Mouse (Mus musculus): ENCODE data around the gene Cdh18.
"Not testable (repeated sequence)": the region's sequence is repeated elsewhere in the genome, so short reads cannot be mapped to it uniquely, and the experiment has no call there.

Gene Cdh18

DNA sequence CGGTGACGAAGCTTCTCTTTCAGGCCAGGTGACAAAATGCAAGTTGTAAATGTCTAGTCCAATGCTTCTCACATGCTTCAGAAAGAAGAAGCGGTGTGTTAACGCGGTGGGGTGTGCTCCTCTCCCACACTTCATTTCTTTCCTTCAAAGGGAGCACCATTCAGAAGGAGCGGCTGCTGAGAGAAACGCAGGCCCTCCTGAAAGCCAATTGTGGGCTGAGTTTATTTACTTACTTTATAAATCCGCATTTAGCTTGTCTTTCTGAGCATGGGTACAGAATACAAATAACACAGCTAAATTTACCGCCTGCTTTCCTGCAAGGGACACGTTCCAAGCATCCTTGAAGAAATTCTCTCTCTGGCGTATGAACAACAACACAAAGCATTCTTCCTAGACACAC lies 420.6 kb downstream of the Cdh18 start:
- no peak for DNase-seq (ENCODE audit: low spot score)

GRCm38 (mm10) chr15:22980136-22980535 lies 431.3 kb downstream of the Cdh18 start:
- DNase-seq (ENCODE audit: low spot score): no peak

DNA sequence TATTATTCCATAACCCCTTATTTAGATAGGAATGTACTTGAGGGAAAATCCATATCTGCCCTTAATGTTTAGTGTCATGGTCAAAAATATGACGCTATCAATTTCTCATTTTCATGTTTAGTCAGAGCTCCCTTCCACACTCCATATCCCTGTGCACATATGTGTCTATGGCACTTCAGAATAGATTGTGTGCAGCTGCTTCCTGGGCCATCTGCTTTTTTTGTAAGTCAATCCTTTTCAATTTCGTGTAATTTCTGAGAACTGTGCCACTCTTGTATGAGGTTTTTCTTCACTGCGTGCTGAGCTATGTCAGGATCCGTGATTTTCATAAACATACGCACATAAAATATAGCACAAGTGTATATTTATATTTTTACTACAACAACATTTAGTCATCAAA lies 435.8 kb downstream of the Cdh18 start:
- DNase-seq (ENCODE audit: low spot score): no peak

GRCm38 (mm10) chr15:23016680-23017079 lies 467.9 kb downstream of the Cdh18 start:
- no peak for DNase-seq (ENCODE audit: low spot score)

- DNase-seq (ENCODE audit: low spot score): no peak
Observed at GRCm38 (mm10) chr15:23021151-23021550, 472.3 kb downstream of the Cdh18 start.

DNA sequence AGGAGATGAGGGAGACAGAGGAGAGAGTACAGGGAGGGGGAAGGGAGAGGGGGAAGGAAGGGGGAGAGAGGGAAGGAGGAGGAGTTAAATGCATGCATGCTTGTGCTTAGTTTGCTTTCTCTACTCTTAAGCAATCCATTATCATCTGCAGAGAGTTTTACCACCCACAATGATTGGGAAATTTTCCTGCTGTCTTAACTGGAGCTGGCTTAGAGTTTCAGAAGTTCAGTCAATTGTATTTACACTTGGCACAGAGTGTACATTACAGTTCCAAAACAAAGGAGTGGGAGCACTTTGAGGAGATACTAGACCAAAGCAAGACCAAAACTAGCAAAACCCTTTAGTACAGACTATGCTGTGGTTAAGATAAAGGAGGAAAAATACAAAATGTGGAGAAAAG lies 473.8 kb downstream of the Cdh18 start:
- no peak for DNase-seq (ENCODE audit: low spot score)

GRCm38 (mm10) chr15:23035551-23036207 lies 486.9 kb downstream of the Cdh18 start:
- peak; percentile 35 for DNase-seq (ENCODE audit: low spot score)

DNA sequence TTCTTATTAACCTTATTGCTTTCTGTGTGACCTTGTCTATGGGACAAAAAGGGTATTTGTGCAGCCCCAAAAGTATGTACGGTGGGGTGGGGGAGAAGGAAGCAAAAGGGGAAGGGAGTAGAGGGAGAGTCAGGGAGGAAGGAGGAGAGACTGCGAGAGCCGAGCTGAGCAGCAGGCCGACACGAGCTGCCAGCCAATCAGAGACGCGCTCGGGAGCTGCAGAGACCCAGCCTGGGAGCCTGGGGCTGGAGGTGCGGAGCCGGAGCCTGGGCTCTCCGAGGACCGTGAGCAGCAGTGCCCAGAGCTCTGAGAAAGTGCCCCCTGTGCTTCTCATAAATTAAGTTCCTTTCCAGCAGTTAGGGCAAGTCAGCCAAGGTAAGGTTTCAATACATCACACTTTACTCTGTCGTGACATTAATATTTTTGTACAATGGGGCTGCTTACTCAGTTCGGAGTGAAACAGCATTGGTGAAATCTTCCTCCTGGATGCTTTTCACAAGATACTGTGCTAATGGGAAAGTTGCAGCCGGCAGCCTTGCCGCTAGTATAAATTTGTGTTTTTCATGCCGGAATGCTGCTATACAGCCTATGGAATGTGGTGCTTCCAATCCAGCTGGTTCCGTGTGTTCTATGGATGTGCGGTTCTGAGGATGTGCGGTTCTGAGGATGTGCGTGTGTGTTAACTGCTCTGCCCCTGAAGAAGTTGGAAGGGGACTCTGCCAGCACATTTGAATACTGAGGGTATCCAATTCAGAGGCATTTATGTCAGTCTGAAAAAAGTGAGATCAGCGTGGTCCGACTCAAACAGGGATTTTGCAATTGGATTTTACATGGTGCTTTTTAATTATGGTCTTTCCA lies 487.6 kb downstream of the Cdh18 start:
- peak; percentile 85 for DNase-seq (ENCODE audit: low spot score)

DNA sequence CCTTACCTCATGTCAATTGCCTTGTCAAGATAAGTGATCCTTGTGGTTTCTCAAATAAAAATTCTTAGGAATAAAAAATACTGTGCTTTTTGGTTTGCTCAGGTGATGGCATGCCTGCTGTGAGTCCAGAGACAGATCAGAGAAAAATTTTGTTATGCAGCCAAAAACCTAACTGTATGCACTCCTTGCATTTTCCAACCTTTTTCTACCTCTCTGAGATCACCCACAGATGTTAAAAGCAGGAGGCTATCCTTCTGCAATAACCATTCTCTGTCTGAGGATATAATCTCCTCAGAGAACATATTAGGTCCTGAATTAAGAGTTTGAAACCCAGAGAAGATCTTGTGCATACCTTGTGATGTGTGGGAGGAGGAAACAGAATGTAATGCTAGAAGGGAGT lies 488.7 kb downstream of the Cdh18 start:
- DNase-seq (ENCODE audit: low spot score): no peak

DNA sequence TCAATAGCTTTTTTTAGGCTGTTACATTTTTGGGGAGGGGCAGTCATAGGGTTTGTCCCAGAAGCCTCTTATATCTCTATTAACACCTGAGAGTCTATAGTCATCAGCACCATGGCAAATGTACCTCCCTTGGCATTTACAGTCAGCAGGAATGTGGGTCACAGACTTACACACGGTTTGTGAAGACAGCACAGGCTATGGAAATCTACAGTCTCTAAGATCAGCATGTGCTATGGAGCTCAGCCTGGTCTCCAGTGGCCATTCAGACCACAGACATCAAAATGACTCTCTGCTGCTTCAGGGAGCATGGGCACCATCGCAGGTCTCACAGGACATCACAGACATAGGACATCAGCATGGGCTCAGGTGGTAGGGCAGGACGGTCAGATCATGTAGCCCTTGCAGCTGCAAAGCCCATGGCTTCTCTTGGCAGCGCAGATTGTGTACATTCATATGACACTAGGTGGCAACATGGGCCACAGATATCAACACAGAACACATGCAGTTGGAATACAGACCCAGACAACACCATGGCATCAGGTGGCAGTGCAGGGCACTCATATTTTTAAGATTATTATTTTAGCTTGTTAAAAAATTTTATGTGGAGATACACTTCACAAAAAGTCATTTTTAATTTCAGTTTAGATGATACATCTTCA lies 497.4 kb downstream of the Cdh18 start:
- peak; percentile 7 for DNase-seq (ENCODE audit: low spot score)

DNA sequence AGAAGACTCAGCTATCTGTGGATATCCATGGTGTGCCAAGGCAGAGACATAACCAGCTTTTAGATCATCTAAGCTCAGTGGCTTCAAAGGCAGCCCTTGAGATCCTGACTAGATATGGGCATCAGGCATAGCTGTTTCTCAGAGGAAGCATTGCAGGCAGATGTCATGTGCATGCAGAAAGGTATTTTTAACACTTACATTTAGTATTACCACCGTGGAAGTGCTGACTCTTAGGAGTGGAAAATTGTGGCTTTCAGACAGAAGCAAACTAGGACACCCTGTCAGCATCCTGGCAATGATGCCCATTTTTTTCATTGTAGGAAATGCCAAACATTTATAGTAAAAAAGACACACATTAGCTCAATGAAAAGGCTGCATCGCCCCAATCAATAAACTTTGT lies 503.2 kb downstream of the Cdh18 start:
- no peak for DNase-seq (ENCODE audit: low spot score)

DNA sequence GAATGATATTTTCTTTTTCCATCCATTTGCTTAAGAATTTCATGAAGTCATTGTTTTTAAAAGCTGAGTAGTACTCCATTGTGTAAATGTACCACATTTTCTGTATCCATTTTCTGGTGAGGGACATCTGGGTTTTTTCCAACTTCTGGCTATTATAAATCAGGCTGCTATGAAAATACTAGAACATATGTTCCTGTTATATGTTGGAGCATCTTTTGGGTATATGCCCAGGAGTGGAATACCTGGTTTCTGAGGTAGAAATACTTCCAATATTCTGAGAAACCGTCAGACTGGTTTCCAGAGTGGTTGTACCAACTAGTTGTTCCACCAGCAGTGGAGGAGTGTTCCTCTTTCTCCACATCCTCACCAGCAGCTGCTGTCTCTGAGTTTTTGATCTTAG lies 536.5 kb downstream of the Cdh18 start:
- DNase-seq (ENCODE audit: low spot score): not testable (repeated sequence)

DNA sequence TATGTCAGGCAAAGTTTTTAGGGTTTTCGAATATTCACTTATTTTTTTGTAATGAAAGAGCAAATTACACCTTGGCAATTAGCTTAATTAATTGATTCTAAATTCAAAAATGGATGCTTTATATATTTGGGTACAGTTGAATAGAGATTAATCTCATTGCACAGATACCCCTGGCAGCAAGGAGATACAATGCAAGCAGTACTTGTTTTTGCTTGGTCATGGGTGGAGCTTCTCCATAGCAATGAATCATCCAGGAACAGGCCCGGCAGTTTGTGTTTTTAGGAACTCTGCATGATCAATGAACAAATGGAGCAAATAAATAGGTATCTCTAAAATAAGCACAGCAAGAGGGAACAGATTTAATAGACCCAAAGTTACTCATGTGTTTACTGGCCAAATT lies 538.7 kb downstream of the Cdh18 start:
- DNase-seq (ENCODE audit: low spot score): no peak

DNA sequence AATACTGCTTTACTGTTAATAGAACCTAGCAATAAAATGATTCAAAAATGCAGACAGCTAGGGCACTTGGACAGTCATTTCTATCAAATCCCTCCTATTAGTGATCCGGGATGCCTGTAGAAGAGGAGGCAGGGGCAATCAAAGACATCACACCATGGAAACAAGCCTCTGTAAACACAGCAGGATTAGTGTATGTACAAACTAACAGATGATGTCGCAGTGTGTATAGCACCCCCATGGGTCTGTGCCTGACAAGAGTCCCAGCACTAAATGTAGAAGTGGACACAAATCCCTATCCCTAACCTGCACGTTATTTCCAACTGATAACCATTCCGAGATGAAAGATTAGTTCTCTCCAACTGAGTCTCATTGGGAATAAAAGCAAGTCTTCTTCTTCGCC lies 547.8 kb downstream of the Cdh18 start:
- no peak for DNase-seq (ENCODE audit: low spot score)

- DNase-seq (ENCODE audit: low spot score): no peak
Observed at GRCm38 (mm10) chr15:23104668-23105380, 556.0 kb downstream of the Cdh18 start.

DNA sequence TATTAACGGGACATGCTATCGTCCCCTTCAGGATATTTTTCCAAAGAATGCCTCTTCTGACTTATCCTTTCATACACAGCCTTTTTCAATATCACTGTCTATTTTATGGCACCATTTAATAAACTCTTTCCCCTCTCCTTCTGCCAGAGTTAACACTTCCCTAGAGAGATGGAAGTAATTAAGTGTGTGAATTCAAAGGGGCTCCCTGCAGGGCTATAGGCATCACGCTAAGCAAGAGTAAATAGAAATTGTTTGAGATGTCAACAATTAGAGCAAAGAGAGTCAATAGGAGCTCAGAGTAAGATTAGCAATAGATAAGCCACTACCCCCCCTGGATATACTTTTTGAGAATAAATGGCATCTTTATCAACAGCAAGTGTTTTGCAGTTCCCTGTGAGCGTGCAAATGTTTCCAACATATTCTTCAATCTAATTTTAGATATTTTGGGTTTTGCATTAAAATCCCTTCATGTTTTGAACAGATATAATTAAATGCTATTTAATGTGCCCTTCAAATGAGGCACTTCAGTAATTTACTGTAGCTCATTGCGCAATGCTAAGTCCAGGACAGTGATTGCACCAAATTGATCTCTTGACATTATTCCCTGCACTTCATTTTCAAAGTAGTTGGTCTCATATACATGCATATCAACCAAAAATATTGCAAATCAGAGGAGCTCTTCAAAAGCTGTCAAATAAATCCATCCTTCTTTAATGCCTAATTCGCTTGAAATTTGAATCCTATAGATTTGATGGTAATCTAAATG lies 586.3 kb downstream of the Cdh18 start:
- DNase-seq (ENCODE audit: low spot score): no peak

- no peak for DNase-seq (ENCODE audit: low spot score)
Observed at GRCm38 (mm10) chr15:23136971-23137370, 588.1 kb downstream of the Cdh18 start.

- DNase-seq (ENCODE audit: low spot score): not testable (repeated sequence)
Observed at GRCm38 (mm10) chr15:23142907-23143306, 594.1 kb downstream of the Cdh18 start.

DNA sequence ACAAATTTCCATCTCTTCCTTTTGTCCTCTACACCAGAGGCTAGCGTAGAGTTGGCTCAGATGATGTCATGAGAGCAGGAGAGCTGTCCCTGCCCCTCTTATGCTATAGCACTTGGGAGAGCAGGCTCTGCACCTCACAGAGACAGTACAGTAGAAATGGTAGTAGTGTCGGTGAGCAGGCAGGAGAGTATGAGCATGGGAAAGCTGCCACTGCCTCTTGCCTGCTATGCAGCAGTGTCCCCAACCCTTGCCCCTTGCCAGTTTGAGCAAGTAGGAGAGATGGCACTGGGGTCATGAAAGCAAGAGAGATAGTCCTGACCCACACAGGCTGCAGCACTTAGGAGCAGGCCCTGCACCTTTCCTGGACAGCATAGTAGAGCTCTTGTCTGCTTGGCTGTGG lies 607.1 kb downstream of the Cdh18 start:
- no peak for DNase-seq (ENCODE audit: low spot score)

DNA sequence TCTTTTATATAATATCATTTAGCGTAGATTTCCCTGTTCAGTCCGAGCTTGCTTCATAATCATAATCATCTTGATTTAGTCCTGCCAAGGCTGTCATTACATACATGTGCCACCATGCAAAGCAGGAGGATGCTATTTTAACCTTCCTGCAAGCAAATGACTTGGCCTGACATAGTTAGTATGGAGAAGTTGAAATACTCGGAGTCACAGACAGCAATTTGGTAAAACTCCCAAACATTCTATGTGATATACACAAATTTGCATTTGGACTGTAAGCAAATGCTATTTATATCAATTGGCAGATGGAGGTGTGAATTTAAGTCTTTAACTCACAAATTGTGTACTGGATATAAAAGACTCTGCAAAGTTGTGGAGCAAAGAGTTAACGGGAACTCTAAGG lies 616.0 kb downstream of the Cdh18 start:
- no peak for DNase-seq (ENCODE audit: low spot score)

GRCm38 (mm10) chr15:23174623-23175022 lies 625.8 kb downstream of the Cdh18 start:
- no peak for DNase-seq (ENCODE audit: low spot score)

DNA sequence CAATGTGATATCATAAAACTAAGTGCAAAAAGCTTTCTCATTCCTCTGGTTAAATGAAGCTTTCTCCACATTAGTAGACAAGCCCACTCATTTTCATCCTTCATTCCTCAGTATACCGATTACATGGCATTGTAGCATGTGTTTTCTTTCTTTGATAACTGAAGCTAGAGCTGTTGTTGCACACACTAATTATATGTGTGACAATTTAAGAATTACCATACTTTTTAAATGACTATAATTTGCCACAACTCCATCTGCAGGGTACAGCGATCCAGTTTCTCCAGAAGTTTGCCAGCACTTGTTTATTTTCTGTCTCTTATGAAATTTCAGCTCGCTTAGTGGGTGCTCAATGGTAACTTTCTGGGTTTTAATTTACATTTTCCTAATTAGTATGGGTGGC lies 663.2 kb downstream of the Cdh18 start:
- DNase-seq (ENCODE audit: low spot score): no peak

Measured in embryo, embryonic 10 days (tissue).